Mouse (Mus musculus) lung, embryonic 16.5 days (tissue): ENCODE data around the gene Glis3. TPM values are rescaled to one million over a fixed set of nuclear protein-coding genes. Genes with fewer than 3 reads are reported as not detected.

Experiments used
- ATAC-seq: fragments of 200-750 bp; cut with Nextera tagmentation; 2 replicates; pipeline ENCODE4 v1.8.0; 2017; ENCODE audit warnings: low read depth, mild to moderate bottlenecking, moderate library complexity
- H3K27ac ChIP-seq: fragments of 300-500 bp; sonication (generic); 2 replicates; pipeline ENCODE4 v1.5.1; 2014; ENCODE audit warnings: mild to moderate bottlenecking, control low read depth, low read length
- H3K27me3 ChIP-seq: fragments of 300-500 bp; sonication (generic); 2 replicates; pipeline ENCODE4 v1.6.1; 2014; ENCODE audit warnings: low read depth, low read length, mixed read lengths; ENCODE audit not compliant: control insufficient read depth, insufficient read depth
- H3K36me3 ChIP-seq: fragments of 300-500 bp; sonication (generic); 2 replicates; pipeline ENCODE4 v1.6.1; 2014; ENCODE audit warnings: low read length; ENCODE audit not compliant: control insufficient read depth, insufficient read depth
- H3K4me1 ChIP-seq: fragments of 300-500 bp; sonication (generic); replicated peaks from 2 replicates; pipeline ENCODE4 v1.6.1; 2014; ENCODE audit warnings: low read length, mixed read lengths; ENCODE audit not compliant: control insufficient read depth, insufficient read depth
- H3K4me2 ChIP-seq: fragments of 300-500 bp; sonication (generic); 2 replicates; pipeline ENCODE4 v1.6.1; 2014; ENCODE audit warnings: low read depth, low read length, control low read depth
- H3K4me3 ChIP-seq: fragments of 300-500 bp; sonication (generic); 2 replicates; pipeline ENCODE4 v1.5.1; 2014; ENCODE audit warnings: mild to moderate bottlenecking, low read length, control low read depth
- H3K9ac ChIP-seq: fragments of 300-500 bp; sonication (generic); 2 replicates; pipeline ENCODE4 v1.6.1; 2014; ENCODE audit warnings: low read length, control low read depth
- H3K9me3 ChIP-seq: fragments of 300-500 bp; sonication (generic); 2 replicates; pipeline ENCODE4 v1.6.1; 2016; ENCODE audit warnings: low read length; ENCODE audit not compliant: control insufficient read depth
- WGBS: fragments of 180-500 bp; shearing (Covaris S2); extraction: QIAGEN DNeasy Blood & Tissue Kit; methylation state at CpG from one replicate; pipeline ENCODE4 v1.1.7; 2014; 5-methylcytosine and 5-hydroxymethylcytosine counted together
- polyA plus RNA-seq: library from polyadenylated mRNA; unstranded; fragments of >200 nt; fragmentation: Nextera tagmentation; extraction: Ambion mirVana; gene quantifications from 2 replicates; pipeline ENCODE4 v1.2.1, GENCODE M21; 2015

Glis3 gene
- polyA plus RNA-seq, 1 experiment from 2014 or later = 3.3 TPM

DNA sequence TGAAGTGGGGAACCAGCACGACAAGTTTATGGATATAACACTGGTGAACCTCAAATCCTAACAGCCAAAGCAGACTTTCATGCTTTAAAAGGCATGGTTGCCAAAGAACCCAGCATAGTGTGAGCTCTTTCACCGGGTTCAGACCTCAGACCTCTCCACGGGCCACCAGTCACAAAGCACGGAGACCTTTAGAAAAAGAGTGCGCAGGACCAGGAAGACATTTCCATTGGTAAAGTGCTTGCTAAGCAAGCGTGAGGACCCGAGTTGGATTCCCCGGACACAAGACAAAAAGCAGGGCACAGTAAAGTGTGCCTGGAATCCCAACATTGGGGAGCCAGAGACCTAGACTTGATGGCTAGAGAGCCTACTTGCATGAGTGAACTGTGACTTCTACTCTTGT lies 62.7 kb downstream of the Glis3 start:
- no peaks in the 10 kb centered on the region for H3K27me3 ChIP-seq
- no peak overlapping the region for H3K9ac ChIP-seq
- H3K4me2 ChIP-seq = no peak overlapping the region
- no peaks in the 10 kb centered on the region for H3K9me3 ChIP-seq
- no peak overlapping the region for H3K27ac ChIP-seq
- no peaks in the 10 kb centered on the region for H3K4me1 ChIP-seq
- no peak overlapping the region for H3K4me3 ChIP-seq
- 90% methylated on average over 8 of the region's 8 CpGs for whole genome bisulfite sequencing
- H3K36me3 ChIP-seq = no peaks in the 10 kb centered on the region
- no peak for ATAC-seq

DNA sequence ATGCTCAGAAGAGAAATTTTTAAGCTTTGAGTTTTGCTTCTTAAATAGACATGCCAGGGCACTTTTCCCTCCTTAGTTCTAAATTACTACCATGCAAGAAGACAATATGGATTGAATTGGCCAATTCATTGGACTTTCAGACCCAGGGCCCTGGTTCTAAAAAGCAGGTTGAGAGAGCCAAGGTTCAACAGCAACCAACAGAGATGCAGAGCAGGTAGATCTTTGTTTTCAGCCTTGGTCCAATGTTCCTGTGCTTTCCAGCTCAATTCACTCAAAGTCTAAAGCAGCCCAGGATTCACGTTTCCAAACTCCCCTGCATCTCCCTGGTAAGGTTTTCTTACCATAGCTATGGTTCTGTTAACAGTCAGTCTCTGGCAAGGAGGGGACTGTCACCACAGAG lies 63.4 kb downstream of the Glis3 start:
- no peaks in the 10 kb centered on the region for H3K27me3 ChIP-seq
- H3K4me3 ChIP-seq = no peak overlapping the region
- WGBS = 83% methylated on average over 1 of the region's 1 CpGs
- no peak overlapping the region for H3K9ac ChIP-seq
- H3K27ac ChIP-seq = no peak overlapping the region
- H3K4me2 ChIP-seq = no peak overlapping the region
- H3K4me1 ChIP-seq = no peaks in the 10 kb centered on the region
- no peak for ATAC-seq
- no peaks in the 10 kb centered on the region for H3K9me3 ChIP-seq
- H3K36me3 ChIP-seq = no peaks in the 10 kb centered on the region

DNA sequence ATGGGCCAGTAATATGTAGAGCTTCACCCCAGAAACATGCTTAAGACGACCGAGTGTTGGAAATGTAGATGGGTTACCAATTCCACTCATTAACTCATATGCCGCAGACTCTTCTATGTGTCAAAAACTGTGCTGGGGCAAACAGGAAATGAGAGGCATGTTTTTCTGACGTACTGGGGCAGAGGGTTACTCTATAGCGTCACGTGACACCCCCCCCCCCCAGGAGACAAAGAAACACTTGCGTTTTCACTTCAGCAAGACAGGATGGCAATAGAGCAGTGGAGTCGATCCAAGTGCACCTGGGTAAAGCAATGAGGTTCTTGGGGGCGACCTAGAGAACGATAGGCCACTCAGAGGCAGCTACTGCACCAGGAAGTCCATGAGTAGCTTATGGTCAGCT lies 67.6 kb downstream of the Glis3 start:
- no peak overlapping the region for H3K27ac ChIP-seq
- H3K27me3 ChIP-seq = no peaks in the 10 kb centered on the region

DNA sequence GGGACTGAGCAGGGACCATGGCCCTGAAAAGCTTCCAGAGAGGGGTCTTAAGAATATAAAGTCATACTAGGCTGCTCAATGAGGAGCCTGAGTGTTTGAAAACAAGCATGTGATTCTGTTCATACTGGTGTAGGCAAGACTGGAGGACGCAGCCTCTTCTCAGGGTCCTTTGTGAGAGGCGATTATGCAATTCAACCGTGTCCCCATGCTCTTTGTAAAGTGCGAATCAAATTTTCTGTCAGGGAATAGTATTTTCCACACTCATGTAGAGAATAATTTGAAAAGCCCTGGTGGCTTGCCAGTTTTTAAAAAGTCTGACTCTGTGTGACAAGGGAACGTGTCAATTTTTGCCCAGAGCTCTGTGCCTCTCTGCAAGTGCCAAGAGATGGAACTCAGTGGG lies 71.1 kb downstream of the Glis3 start:
- Histone ChIP-seq H3K27ac (no peak overlapping the region), H3K9me3 (no peaks in the 10 kb centered on the region), H3K4me1 (peaks cover 9% of the 10 kb centered on the region; the same call in 1 of the 2 replicates), H3K4me2 (no peak overlapping the region), H3K4me3 (no peak overlapping the region), H3K36me3 (no peaks in the 10 kb centered on the region), H3K27me3 (no peaks in the 10 kb centered on the region), H3K9ac (no peak overlapping the region)
- peak; percentile 57 for ATAC-seq
- WGBS = 49% methylated on average over 5 of the region's 5 CpGs

More for the DNA sequence above, 67.6 kb downstream of the Glis3 start:
- H3K4me2 ChIP-seq = no peak overlapping the region
- H3K36me3 ChIP-seq = no peaks in the 10 kb centered on the region
- H3K9me3 ChIP-seq = no peaks in the 10 kb centered on the region
- no peak overlapping the region for H3K4me3 ChIP-seq
- H3K4me1 ChIP-seq = peaks cover 9% of the 10 kb centered on the region; the same call in 1 of the 2 replicates
- 83% methylated on average over 10 of the region's 10 CpGs for WGBS
- ATAC-seq = no peak
- H3K9ac ChIP-seq = no peak overlapping the region

DNA sequence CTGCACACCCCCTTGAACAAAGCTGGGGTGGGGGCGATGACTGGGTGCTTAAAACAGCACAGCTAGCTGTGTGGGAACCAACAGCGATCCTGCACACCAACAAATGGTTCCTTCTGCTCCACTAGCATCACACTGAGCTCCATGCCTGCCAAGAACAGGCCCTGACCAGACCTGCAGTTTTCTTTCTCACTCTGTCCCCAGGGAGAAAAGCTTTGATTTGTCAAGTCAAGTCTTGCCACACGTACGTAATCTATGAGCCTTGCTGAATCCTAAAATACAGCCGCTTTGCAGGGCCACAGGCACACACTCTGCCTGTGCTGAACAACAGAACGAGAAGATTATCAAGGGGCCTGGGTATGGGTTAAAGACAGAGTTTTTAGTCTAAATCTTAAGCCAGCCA lies 71.6 kb downstream of the Glis3 start:
- Histone ChIP-seq H3K4me3 (no peak overlapping the region), H3K27me3 (no peaks in the 10 kb centered on the region), H3K9ac (no peak overlapping the region), H3K4me1 (peaks cover 9% of the 10 kb centered on the region; the same call in 1 of the 2 replicates), H3K27ac (no peak overlapping the region), H3K36me3 (no peaks in the 10 kb centered on the region), H3K9me3 (no peaks in the 10 kb centered on the region), H3K4me2 (no peak overlapping the region)
- peak; percentile 64 for ATAC-seq
- WGBS = 58% methylated on average over 6 of the region's 6 CpGs

DNA sequence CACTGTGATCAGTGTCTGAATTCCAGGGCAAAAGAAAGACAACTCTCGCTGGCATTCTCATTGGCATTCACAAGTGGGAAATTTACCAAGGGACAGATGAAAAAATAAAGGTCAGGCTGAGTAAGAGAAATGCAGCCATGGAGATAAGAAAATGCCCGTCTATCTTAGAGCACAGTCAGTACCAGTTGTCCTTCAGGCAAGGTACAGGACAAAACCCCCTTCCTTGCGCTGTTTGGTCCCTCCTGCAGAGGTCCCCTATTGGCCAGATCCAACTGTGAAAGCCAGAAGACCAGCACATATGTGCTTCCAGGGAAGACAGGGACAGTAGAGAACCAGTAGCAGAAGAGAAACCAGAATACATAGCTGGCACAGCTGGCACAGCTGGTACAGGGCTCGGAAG lies 79.0 kb downstream of the Glis3 start:
- Histone ChIP-seq H3K9ac (no peak overlapping the region), H3K4me1 (no peaks in the 10 kb centered on the region), H3K9me3 (no peaks in the 10 kb centered on the region), H3K4me3 (no peak overlapping the region), H3K36me3 (no peaks in the 10 kb centered on the region), H3K4me2 (no peak overlapping the region), H3K27me3 (no peaks in the 10 kb centered on the region), H3K27ac (no peak overlapping the region)
- 85% methylated on average over 4 of the region's 4 CpGs for WGBS
- ATAC-seq = no peak

DNA sequence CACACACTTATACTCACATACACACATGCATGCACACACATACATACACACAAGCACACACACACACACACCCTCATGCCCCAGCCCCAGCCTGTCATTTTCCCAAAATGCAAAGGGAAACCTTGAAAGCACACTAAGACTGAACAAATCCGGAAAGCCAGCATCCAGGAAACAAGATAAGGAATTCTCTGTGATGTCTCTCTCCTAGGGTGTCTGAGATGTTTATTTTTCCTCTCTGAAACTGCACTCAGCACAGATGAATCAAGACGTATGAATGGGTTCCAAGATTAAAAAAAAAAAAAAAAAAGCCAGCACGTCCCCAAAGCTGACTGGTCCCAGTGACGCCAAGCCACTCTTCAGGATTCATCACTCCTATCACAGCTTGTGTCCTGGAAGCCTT lies 85.7 kb downstream of the Glis3 start:
- Histone ChIP-seq H3K4me3 (no peak overlapping the region), H3K27ac (no peak overlapping the region), H3K36me3 (no peaks in the 10 kb centered on the region), H3K9ac (no peak overlapping the region), H3K4me1 (peaks cover 5% of the 10 kb centered on the region), H3K9me3 (no peaks in the 10 kb centered on the region), H3K4me2 (peak overlapping the region; percentile 7; the same call in 1 of the 2 replicates), H3K27me3 (no peaks in the 10 kb centered on the region)
- whole genome bisulfite sequencing = 12% methylated on average over 4 of the region's 4 CpGs
- ATAC-seq = no peak

DNA sequence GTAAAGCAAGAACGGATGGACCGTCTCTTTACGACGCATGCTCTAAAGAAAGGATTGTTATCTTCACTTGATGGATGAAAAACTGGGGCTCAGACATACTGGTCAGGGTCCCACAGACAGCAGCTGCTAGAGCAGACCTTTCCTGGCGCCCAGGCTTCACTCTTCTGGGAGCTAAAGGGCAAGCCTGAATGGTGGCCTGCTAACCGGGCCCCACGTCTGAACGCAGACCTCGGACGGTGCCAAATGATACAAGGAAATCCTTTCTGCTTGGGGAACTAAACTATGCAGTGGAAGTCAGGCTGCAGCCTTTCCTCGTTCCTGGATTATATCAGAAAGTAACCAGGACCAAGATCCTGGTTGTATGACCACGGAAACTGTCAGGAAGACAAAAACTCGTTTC lies 86.9 kb downstream of the Glis3 start:
- Histone ChIP-seq H3K27ac (no peak overlapping the region), H3K27me3 (no peaks in the 10 kb centered on the region), H3K9ac (no peak overlapping the region)

DNA sequence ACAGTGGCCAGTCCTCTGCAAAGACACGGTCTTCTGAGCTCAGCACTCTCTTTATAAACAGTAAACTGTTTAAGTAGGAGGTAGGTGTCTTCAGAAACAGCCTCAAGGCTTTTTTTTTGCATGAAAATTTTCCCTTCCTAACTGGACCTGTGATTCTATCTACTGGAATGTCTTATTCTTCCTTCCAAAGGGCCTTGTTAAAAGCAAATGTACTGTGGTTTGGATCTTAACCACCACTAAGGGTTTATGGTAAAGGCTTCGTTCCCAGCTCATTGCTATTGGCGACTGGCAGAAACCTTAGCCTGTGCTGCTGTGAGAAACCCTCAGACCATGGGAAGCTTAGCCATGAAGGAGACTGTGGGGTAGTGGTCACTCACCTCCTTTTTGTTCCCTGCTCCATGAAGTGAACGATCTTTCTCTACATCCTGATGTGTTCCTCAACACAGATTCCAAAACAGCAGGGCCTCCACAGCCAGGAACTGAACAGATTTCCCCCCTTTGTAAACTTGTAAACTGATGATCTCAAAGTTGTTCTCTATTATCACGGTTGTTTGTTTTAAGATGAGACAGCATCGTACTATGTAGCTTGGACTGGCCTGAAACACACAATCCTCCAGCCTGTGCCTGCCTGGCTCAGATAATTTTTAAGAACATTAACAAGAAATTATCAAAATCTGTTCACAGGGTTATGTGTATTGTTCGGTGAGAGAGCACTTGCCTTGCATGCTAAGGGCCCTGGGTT lies 88.0 kb downstream of the Glis3 start:
- no peaks in the 10 kb centered on the region for H3K36me3 ChIP-seq
- no peak overlapping the region for H3K9ac ChIP-seq
- H3K4me1 ChIP-seq = peaks cover 5% of the 10 kb centered on the region
- no peak overlapping the region for H3K4me3 ChIP-seq
- H3K27me3 ChIP-seq = no peaks in the 10 kb centered on the region
- H3K9me3 ChIP-seq = no peaks in the 10 kb centered on the region
- no peak for ATAC-seq
- WGBS = 76% methylated on average over 7 of the region's 7 CpGs
- H3K27ac ChIP-seq = no peak overlapping the region
- no peak overlapping the region for H3K4me2 ChIP-seq

More for the DNA sequence above, 86.9 kb downstream of the Glis3 start:
- Histone ChIP-seq H3K4me1 (peaks cover 5% of the 10 kb centered on the region), H3K4me3 (no peak overlapping the region), H3K4me2 (no peak overlapping the region), H3K36me3 (no peaks in the 10 kb centered on the region), H3K9me3 (no peaks in the 10 kb centered on the region)
- 71% methylated on average over 13 of the region's 13 CpGs for WGBS
- ATAC-seq = no peak
